Mouse (Mus musculus) embryonic fibroblast, embryonic 13.5 days (primary cell): ENCODE measurements around the gene Slfn5.

Experiments used
- CTCF ChIP-seq: IDR thresholded peaks from 2 replicates; pipeline ENCODE4 v1.5.1; 2011; ENCODE audit warnings: mild to moderate bottlenecking, control low read depth, low read length, moderate library complexity, borderline replicate concordance; ENCODE audit not compliant: insufficient read depth
- POLR2A ChIP-seq: IDR thresholded peaks from 2 replicates; pipeline ENCODE4 v1.6.1; 2011; ENCODE audit warnings: low read depth, mild to moderate bottlenecking, control low read depth, low read length, moderate library complexity

GRCm38 (mm10) chr11:82928897-82929632, 22.1 kb upstream of the Slfn5 start:
- no peak for TF ChIP-seq CTCF
- no peak for TF ChIP-seq POLR2A
